Mouse (Mus musculus): ENCODE data around the gene Ctsw. TPM values are rescaled to one million over a fixed set of nuclear protein-coding genes. Genes with fewer than 3 reads are reported as not detected.

Gene Ctsw
- polyA plus RNA-seq, 1 experiment = 1.2 TPM

DNA sequence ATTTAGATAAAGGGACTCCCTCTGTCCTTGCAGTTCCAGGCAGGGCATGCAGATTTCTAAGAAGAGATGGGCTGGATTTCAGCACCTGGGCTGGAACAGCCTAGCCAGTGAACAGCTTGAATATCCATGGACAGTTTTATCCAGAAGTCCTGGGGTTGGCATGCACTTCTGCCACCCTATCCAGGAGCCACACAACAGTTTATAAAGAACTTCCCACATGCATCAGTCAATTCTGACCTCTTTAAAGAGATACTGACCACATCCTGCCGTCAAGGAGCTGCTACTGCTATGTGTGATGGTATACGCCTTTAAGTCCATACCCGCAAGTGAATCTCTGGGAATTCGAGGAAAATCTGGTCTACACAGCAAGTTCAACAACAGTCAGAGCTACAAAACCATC lies 39.1 kb downstream of the Ctsw start:
- H3K27ac ChIP-seq (ENCODE audit: insufficient read depth, low read length) = no peak overlapping the region
- no peaks in the 10 kb centered on the region for H3K36me3 ChIP-seq (ENCODE audit: control insufficient read depth, insufficient read depth, low read length, poor library complexity, severe bottlenecking)
- H3K27me3 ChIP-seq (ENCODE audit: control insufficient read depth, insufficient read depth, low read length, poor library complexity, severe bottlenecking) = no peaks in the 10 kb centered on the region
- H3K4me1 ChIP-seq (ENCODE audit: control insufficient read depth, insufficient read depth, low read length) = no peaks in the 10 kb centered on the region
- H3K4me3 ChIP-seq (ENCODE audit: low read depth, low read length) = no peak overlapping the region
- TF ChIP-seq POLR2A (IDR thresholded peaks at IDR 0.05; ENCODE audit: insufficient read depth, low read length) (no peak), EP300 (IDR thresholded peaks at IDR 0.05; ENCODE audit: insufficient read depth, low read depth, low read length) (no peak), CTCF (IDR thresholded peaks at IDR 0.05; ENCODE audit: low read depth, low read length) (no peak)
- H3K9me3 ChIP-seq (replicated peaks; ENCODE audit: control insufficient read depth, insufficient read depth, low read length, poor library complexity, severe bottlenecking) = no peaks in the 10 kb centered on the region
- H3K9ac ChIP-seq (ENCODE audit: low read depth, poor library complexity, severe bottlenecking) = no peak overlapping the region

- no peak for TF ChIP-seq CTCF (IDR thresholded peaks at IDR 0.05; ENCODE audit: low read depth, low read length)
- Histone ChIP-seq H3K27me3 (ENCODE audit: control insufficient read depth, insufficient read depth, low read length, poor library complexity, severe bottlenecking) (no peaks in the 10 kb centered on the region), H3K27ac (ENCODE audit: insufficient read depth, low read length) (no peak overlapping the region)
Measured at GRCm38 (mm10) chr19:5428083-5428482, 40.2 kb downstream of the Ctsw start.

DNA sequence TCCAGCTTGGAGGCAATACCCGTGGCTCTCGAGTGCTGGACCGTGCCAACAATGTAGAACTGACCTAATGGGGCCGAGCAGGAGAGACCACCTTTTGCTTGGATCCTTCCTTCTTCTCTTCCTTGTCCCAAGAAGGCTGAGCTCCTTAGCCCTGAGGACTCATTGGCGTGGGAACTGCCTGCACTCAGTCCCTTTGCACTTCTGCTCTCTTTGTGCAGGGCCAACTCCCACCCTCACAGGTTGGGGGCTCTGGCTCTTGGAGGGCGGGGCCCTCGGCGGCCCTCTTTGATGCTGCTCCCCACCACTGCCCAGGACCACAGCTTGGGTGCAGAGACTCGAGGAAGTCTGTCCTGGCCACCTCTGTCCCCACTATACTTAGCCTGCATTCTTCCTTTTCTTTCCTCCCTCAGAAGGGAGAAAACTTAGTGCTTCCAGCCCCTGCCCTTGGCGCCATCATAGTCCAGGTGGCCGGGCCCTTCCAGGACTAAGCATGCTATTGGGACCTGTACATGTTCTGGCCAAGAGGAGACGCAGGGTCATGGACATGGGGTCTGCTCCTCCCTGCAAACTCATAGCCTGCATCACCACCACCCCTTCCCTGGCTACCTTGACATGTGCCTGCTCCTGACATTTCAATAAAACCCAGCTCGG lies 41.5 kb downstream of the Ctsw start:
- H3K9ac ChIP-seq (ENCODE audit: low read depth, poor library complexity, severe bottlenecking) = no peak overlapping the region
- TF ChIP-seq CTCF (IDR thresholded peaks at IDR 0.05; ENCODE audit: low read depth, low read length) (no peak), POLR2A (IDR thresholded peaks at IDR 0.05; ENCODE audit: insufficient read depth, low read length) (no peak), EP300 (IDR thresholded peaks at IDR 0.05; ENCODE audit: insufficient read depth, low read depth, low read length) (no peak)
- no peaks in the 10 kb centered on the region for H3K9me3 ChIP-seq (replicated peaks; ENCODE audit: control insufficient read depth, insufficient read depth, low read length, poor library complexity, severe bottlenecking)
- H3K4me1 ChIP-seq (ENCODE audit: control insufficient read depth, insufficient read depth, low read length) = no peaks in the 10 kb centered on the region
- no peaks in the 10 kb centered on the region for H3K27me3 ChIP-seq (ENCODE audit: control insufficient read depth, insufficient read depth, low read length, poor library complexity, severe bottlenecking)
- H3K36me3 ChIP-seq (ENCODE audit: control insufficient read depth, insufficient read depth, low read length, poor library complexity, severe bottlenecking) = no peaks in the 10 kb centered on the region
- no peak overlapping the region for H3K27ac ChIP-seq (ENCODE audit: insufficient read depth, low read length)
- H3K4me3 ChIP-seq (ENCODE audit: low read depth, low read length) = no peak overlapping the region

More at GRCm38 (mm10) chr19:5428083-5428482, 40.2 kb downstream of the Ctsw start:
- H3K4me1 ChIP-seq (ENCODE audit: control insufficient read depth, insufficient read depth, low read length) = no peaks in the 10 kb centered on the region
- H3K9ac ChIP-seq (ENCODE audit: low read depth, poor library complexity, severe bottlenecking) = no peak overlapping the region
- no peaks in the 10 kb centered on the region for H3K36me3 ChIP-seq (ENCODE audit: control insufficient read depth, insufficient read depth, low read length, poor library complexity, severe bottlenecking)
- no peaks in the 10 kb centered on the region for H3K9me3 ChIP-seq (replicated peaks; ENCODE audit: control insufficient read depth, insufficient read depth, low read length, poor library complexity, severe bottlenecking)
- no peak overlapping the region for H3K4me3 ChIP-seq (ENCODE audit: low read depth, low read length)

- H3K36me3 ChIP-seq (ENCODE audit: control insufficient read depth, insufficient read depth, low read length, poor library complexity, severe bottlenecking) = no peaks in the 10 kb centered on the region
- no peaks in the 10 kb centered on the region for H3K27me3 ChIP-seq (ENCODE audit: control insufficient read depth, insufficient read depth, low read length, poor library complexity, severe bottlenecking)
- H3K9me3 ChIP-seq (replicated peaks; ENCODE audit: control insufficient read depth, insufficient read depth, low read length, poor library complexity, severe bottlenecking) = no peaks in the 10 kb centered on the region
- H3K4me3 ChIP-seq (ENCODE audit: low read depth, low read length) = peak overlapping the region; percentile 99
- no peak for TF ChIP-seq CTCF (IDR thresholded peaks at IDR 0.05; ENCODE audit: low read depth, low read length)
- TF ChIP-seq POLR2A (IDR thresholded peaks at IDR 0.05; ENCODE audit: insufficient read depth, low read length) = no peak
- TF ChIP-seq EP300 (IDR thresholded peaks at IDR 0.05; ENCODE audit: insufficient read depth, low read depth, low read length) = no peak
- H3K4me1 ChIP-seq (ENCODE audit: control insufficient read depth, insufficient read depth, low read length) = no peaks in the 10 kb centered on the region
- 0 out of 2 replicates have a peak overlapping the region, but pooled peaks have one; percentile 34 for H3K27ac ChIP-seq (ENCODE audit: insufficient read depth, low read length)
- H3K9ac ChIP-seq (ENCODE audit: low read depth, poor library complexity, severe bottlenecking) = peak overlapping the region; percentile 97
Measured at GRCm38 (mm10) chr19:5425906-5426565, 42.3 kb downstream of the Ctsw start.

GRCm38 (mm10) chr19:5424782-5425741 lies 43.2 kb downstream of the Ctsw start, which contains the start of the genes Drap1 and AI837181:
Gene Drap1, minus strand, starts transcription at chr19:5424979.
Gene AI837181, plus strand, starts transcription at chr19:5425144.
- Histone ChIP-seq H3K4me3 (ENCODE audit: low read depth, low read length) (peak within 1 kb of the TSS; percentile 99), H3K4me1 (ENCODE audit: control insufficient read depth, insufficient read depth, low read length) (no peaks in the 10 kb centered on the region), H3K9me3 (replicated peaks; ENCODE audit: control insufficient read depth, insufficient read depth, low read length, poor library complexity, severe bottlenecking) (no peaks in the 10 kb centered on the region), H3K27me3 (ENCODE audit: control insufficient read depth, insufficient read depth, low read length, poor library complexity, severe bottlenecking) (no peaks in the 10 kb centered on the region), H3K36me3 (ENCODE audit: control insufficient read depth, insufficient read depth, low read length, poor library complexity, severe bottlenecking) (no peaks in the 10 kb centered on the region), H3K9ac (ENCODE audit: low read depth, poor library complexity, severe bottlenecking) (peak within 1 kb of the TSS; percentile 97), H3K27ac (ENCODE audit: insufficient read depth, low read length) (peak within 1 kb of the TSS; percentile 34)
- TF ChIP-seq POLR2A (IDR thresholded peaks at IDR 0.05; ENCODE audit: insufficient read depth, low read length) (no peak), EP300 (IDR thresholded peaks at IDR 0.05; ENCODE audit: insufficient read depth, low read depth, low read length) (no peak), CTCF (IDR thresholded peaks at IDR 0.05; ENCODE audit: low read depth, low read length) (no peak)

All from ES-Bruce4 (cell line).